Mouse (Mus musculus): ENCODE results near the gene Mcu.

Gene Mcu

DNA sequence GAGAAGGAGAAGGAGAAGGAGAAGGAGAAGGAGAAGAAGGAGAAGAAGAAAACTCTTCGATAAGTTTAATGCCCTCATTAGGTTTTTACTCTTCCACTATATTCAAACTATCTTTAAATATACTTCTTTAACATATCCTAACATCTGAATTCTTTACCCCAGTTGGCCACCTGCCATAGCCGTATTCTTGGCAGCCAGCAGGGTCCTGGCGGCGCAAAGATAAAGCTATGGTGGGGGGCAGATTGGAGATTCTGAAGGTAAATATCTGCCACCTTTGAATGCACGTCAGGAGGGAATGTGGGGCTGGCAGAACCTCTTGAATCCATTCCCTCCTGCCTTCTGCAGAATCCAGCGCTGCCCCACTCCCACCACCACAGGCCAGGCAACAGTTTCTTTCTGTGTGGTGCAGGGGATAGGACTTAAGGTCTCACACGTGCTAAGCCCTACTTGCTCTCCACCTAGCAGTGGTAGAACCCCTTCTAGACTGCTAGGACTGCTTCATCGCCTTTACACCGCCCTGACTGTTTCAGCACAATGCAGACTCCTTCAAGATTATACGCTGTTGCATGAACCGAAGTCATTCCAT lies 11.5 kb downstream of the Mcu start:
- no peak for DNase-seq

DNA sequence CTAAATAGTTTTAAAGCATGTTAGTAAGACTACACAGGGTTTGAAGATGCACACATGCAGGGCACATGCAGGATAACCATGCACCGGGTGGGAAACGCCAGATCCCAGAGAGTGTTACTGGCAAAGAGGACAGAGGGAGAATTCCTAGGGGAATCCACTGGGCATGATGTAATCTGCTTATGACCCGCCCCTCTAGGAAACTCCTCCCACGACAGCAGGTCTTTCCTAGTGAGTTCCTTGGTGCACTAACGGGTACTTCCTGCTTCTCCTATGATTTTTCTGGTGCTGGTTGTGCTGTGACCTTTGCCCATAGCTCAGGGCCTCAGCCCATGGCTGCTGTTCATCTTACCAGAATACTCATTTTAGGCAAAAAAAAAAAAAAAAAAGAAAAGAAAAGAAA lies 12.6 kb downstream of the Mcu start:
- no peak for DNase-seq

DNA sequence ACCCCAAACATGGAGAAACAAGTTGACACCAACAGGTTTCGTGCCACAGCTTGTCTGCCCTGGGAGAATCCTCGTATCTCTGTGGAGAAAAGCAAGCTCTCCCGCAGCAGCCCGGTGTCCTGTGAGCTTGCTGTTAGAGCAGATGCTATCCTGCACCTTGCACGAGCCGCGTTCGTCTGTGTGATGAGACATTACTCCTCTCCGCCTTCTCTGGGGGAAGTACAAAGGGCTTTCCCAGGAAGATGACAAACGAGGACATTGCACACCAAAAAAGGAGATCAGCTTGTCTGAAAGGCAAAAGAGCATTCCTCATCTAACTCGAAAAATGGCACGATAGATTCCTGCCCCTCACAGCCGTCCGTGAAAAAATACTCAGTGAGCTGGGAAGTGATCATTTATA lies 13.6 kb downstream of the Mcu start:
- peak; percentile 36 for DNase-seq

DNA sequence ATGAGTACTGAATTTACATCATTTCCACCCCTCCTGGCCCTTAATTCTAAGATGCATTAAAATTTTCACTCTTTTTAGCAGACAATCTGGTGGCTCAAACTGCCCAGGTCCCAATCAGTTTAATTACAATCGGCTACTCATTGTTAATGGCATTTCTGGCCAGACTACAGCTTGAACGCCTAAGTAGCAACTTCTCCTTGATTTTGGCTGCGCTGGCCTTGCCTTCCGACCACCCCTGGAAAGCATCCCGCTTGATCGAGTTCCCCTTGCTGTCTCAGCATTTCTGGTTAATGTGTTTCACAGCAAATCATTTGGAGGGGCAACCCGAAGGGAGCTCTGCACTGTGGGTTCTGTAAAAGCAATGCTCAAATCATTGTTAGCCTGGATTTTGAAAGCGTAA lies 14.4 kb downstream of the Mcu start:
- DNase-seq: no peak

DNA sequence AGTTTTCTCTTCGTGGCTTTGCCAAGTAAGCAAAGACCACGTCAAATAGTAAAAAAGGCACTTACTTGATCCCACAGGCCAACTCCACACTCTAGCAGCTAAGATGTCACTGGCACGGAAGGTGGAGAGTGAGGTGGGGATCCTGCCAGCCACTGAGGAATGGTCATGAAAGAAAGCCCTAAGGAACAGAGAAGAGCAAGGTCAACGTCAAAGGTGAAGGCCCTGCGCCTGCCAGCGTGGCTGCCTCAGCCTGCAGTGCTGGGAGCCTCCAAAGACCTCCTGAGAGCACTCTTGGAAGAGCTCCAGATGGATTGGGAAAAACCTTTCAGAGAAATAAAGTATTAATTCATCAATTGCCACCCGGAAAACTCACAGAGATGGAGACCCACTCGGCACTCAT lies 16.0 kb downstream of the Mcu start:
- no peak for DNase-seq

DNA sequence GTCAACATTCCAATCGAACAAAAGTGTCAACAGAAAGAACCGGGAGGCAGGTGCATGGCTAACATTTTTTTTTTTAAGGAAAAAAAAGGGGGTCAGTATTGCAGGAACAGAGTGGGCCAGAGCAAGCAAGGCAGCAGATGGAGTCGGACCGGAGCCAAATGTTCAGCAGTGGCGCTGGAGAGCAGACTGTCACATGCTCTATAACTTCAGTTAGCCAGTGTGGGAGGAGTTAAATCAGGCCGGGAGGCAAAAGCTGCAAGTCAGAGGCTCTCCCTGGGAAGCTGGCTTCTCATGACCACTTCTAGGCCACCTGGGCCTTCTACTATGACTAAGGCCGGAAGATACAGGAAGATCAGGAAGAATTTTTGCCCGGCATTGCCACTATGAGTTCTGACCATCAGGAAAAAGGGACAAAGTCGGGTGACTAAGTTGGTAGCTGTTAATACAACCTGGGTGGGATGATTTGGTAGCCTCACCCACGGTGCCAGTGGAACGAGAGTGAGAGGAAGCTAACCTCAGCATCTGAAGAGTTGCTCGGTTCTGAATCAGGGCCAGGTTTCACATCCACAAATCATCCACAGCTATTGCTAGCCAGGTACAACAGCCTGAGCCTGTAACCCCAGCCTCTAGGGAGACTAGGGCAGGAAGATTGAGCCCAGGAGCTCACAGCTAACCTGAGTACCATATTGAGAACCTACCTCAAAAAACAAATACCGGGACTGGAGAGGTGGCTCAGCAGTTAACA lies 22.5 kb downstream of the Mcu start:
- peak; percentile 74 for DNase-seq

DNA sequence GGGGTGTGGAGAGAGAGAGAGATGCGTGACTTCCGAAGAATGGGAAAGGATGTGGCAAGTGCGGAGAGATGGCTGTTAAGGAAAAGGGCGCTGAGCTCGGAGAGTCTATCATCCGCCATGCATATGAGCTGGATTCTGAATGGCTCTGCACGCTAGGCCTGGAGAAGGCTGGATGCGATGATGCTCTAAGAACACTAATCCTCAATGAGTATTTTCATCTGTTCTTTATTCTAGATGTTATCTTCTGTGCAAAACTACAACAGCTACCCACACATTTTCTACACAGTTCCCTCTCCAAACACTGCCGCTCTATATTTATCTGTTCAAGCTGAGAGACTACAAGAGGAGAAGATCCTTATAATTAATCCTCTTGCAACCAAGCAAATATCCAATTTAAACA lies 25.9 kb downstream of the Mcu start:
- no peak for DNase-seq

DNA sequence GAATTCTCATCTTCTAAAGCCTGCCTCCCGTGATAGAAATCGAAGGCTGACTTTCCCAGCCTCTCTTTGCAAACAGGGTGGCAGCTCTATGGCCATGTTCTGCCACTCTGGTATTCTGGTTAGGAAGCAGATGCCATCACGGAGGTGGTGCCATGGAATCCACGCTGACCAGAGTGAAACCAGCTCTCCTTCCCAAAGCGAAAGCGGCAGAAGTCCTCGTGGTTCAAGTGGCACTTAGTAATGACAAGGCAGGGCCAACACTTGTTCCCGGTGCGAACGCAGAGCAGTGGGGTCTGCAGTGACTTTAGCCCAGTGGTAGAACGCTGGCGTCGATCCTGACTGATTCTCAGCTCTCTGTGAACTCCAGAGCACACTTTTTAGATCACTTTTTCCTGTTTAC lies 26.6 kb downstream of the Mcu start:
- DNase-seq: no peak

DNA sequence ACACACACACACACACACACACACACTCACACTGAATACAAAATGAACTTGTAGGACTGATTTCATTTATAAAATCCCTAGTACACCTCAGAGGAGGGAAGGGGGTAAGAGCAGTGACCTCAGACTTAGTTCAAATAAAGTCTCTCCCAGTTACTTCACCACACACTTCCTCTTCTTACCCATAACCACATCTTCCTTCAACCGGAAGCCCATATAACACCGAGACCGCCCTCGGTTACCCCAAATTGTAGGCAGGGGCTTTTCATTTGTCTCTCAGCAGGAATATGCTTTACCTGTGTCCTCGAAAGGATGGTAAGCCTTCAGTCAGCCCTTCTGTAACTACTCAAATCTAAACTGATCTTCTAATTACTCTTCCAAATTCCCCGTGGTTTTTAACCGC lies 27.1 kb downstream of the Mcu start:
- DNase-seq: no peak

DNA sequence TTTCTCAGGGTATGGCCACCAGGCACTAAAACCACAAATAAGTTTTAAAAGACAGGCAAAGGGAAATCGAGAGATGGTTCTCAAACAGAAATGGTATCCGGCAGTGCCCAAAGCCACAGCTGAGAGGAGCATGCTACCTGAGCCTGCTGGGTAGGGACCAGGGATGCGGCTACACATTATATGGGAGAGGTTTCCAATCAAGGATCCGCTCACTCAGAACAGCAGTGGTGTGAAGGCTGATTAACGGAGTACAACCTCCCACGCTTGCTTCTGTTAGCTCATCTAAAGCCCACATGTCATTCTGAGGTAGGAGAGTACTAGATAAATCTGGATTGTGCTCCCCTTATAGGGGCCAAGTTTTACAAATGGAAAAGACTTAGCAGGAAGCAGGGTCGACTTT lies 28.4 kb downstream of the Mcu start:
- no peak for DNase-seq

DNA sequence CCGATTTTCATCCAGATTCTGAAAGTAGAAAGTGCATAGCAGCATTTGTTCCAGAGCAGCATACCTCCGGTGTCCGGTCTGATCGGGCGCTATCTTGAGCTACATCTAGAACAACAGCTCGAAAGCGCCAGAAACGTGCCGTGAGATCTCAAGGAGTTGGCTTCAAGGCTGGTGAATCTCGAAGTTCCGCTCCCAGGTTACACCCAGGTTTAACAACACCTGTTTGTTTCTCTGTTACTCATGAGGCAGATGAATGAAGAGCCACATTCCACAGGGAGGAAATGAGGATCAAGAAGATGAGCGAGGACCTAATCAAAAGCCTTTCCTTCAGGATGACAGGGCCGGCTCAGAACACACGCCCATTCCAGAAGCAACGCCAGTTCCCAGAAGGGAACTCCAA lies 29.7 kb downstream of the Mcu start:
- no peak for DNase-seq

DNA sequence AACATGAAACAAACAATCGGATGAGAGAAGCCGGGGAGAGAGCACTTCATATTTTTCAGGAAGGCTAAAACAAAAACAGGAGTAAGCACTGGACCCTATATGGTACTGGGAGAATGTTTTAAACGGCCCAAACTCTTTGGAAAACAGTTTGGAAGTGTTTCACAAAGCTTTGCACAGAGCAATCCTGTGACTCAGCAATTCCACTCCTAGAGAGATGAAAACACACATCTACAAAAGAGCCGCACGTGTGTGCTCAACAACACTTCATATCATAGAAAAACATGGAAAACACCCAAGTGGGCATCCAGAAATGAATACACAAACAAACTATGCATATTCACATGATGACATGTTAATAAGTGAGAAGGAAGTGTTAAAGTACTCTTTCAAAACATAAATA lies 30.9 kb downstream of the Mcu start:
- no peak for DNase-seq

DNA sequence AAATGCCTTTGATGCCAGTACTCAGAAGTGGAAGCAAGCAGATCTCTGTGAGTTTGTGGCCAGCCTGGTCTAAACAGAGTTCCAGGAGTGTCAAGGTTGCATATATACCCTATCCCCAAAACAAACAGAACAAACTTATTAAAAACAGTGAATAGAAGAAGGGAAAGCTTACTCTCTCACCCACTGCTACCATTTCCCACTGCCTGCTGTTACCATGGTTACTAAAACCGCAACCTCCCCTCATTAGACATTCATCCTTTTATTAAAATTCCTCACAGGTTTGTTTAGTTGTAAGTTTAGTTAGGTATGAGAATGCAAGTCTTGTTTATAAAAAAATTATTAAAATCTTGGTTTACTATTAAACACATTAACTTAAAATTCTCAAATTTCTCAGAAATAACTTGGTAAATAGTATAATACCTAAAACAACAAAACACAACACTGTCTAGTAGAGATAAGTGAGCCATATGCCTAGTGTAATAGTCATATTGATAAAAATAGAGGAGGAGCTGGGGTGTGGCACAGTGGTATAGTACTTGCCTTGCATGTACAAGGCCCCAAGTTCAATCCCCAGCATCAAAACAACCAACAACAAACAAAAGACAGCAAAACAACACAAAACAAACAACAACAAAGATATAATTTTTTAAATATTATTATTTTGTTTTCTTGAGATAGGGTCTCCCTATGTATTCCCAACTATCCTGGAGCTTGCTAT lies 34.5 kb downstream of the Mcu start:
- DNase-seq: no peak

DNA sequence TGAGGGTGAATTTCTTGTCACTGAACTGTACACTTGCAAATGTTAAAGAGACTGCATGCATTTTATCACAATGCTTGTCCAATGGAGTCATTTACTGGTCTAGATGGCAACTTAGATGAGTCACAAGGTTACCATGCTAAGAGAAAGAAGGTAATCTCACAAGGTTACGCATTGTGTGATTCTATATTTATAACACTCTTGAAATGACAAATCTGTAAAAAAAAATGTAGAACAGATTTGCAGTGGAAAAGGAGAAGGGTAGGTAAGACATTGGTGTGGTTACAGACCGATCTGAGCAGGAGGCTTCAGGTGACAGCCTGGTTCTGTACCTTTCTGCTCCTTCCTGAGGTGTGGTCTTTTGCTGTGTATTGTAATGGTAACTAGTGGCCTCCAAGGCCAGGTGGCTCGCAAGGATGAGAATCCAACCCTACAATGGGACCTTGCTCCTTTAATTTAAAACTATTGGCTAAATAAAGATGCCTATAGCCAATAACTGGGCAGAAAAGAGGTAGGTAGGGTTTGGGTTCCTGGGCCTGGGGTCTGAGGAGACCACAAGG lies 35.8 kb downstream of the Mcu start:
- DNase-seq: no peak

DNA sequence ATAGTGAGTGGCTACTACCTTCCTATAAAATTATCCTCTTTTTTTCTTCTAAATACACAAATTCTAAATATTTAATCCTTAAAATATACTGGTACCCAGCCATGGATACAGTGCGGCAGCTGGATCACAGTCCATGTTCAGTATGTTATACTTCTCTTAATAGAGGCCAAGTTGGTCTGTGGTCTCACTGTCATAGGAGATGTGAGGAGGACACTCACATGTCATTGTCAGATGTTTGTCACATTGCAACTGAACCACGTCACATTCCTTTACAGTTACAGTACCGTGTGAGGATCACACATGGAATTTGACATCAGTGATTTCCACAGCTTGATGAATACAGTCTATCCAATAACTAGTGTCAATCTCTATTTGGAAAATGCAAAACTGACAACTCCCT lies 36.8 kb downstream of the Mcu start:
- DNase-seq: no peak

DNA sequence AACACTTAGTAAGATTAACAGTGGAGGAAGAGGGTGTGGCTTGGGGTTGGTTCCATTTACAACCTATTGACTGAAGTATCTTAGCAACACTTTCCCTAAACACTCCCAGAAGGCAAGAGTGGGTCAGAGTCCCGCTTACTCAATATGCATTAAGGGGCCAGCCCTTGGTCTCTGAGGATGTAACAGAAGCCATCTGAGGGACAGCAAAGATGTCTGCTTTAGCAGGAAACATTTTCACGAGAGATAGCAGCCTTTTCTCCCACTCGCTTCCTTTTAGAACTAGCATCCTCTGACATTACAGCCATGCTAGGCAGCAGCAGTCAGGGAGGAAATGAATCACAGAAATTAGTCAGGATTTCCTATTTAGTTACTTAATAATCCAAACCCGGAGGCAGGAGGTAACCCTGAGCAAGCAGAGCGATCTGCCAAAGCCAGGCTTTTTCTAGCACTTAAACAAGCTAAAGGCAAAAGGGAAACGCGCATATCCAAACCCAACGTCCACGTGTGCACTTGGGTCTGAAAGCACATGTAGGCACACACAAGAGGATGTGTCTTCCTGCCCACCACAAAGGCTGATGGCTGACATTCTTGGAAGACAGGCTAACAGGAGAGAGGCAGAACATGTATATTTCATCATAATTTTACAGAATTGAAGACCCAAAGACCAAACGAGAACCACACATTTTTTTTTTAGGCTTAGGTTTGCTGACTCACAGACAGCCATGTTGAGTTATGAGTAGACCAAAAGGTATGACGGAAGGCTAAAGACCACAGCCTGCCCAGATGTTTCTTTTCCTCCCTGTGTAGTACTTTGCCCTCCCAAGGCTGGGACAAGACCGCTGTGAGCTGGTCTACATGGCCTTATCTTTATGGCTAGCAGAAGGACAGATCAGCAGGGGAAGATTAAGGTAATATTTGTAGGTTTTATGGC lies 38.4 kb downstream of the Mcu start:
- DNase-seq: no peak

DNA sequence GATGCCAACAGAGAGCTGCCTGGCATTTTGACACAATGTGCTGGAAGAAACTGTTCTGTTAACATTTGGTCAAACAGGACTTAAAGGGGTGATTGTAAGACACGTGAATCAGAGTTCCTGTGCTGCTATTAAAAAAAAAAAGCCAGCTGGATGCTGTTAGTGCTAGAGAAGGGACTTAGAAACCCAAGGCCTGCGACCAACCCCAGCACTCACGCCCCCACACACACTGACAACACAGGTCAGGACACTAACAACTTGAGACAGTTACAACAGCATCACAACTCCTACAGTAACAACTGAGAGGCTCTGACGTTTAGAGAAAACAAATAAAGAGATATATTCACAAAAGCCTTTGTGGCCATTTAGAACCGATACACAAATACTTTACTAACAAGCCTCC lies 40.2 kb downstream of the Mcu start:
- no peak for DNase-seq

DNA sequence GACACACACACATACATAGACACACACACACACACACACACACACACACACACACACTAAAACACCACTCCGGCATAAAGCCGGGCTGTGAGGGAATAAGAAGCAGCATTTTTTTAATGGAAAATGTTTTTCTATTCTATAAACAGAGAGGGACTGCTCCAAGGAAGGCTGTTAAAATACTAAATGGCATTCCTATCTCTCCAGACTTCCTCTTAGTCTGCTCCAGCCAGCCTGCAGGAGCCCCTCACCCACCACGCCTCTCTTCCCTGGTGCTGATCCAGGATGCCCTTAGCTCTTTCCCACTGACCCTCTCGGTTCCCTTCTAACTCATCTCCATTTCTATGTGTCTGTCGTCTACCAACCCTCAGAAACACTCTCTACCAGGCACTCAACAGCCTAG lies 44.5 kb downstream of the Mcu start:
- DNase-seq: no peak

DNA sequence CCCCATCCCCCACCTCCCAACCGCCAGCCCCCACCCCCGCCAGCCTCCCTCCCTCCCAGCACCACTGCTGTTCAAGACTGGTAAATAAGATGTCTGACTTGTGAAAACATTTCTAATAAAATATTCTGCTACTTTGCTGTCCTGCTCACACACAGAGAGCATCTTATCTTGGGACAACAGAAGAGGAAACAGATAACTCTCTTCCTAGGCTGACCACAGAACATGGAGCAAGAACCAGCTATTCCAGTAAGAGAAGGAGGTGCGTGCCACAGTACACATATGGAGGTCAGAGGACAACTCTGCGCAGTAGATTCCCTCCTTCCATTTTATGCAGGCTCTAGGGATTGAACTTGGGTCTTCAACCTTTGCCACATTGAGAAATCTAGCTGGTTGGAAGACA lies 45.2 kb downstream of the Mcu start:
- DNase-seq: no peak

DNA sequence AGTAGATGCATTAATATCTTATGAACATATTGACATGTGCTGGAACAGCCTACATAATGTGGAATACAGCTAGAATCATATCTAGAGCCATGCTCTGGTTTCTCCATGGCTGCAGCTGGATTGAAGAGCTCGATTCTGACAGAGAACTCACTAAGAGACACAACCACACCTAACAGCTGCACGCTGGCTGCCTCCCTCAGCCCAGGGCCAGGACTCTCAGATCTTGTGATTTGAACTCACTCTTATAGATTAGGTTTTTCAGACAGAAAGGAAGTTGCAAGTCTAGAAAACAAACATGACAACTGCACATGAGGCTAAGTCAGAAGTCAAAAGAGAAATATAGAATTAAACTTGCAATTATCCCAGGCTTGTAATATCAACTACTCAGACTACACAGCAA lies 45.7 kb downstream of the Mcu start:
- no peak for DNase-seq

DNA sequence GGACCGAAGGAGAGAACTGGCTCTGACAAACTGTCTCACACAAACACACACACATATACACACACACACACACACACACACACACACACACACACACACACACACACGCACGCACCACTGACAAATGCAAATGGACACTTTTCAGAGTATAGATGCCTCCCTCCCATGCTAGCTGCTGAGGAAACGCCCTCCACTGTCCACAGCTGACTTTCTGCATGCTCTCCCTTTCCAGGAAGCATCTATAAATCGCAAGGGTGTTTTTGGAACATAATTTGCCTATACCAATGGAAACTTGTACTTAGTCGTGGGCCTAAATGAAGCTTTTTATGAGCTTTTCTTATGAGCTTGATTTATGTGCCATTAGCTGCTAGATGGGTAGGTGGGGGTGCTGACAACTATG lies 46.1 kb downstream of the Mcu start:
- no peak for DNase-seq

DNA sequence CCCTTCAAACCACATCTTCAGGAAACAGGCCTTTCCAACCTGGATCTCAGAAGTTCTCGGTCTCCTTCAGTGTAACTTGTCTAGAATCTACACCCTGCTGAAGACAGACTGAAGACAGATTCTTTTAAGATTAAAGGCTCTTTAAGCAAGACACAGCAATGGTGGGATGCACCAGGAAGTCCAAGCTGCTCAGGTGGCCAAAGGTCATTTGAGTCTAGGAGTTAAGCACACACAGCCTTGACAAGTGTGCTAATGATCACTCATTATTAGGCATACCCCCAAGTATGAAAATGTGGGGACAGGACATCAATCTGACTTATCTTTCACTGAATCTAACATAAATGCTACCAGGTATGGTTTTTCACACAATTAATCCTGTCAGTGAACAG lies 47.0 kb downstream of the Mcu start:
- no peak for DNase-seq
